1 mouse cellular context compared by ENCODE assay signal in genomic region chr11:121451753-121452635, GRCm38 (mm10).
TF ChIP-seq lines count a peak whose summit lies in the region.

Tbcd (plus strand) TSS chr11:121451949.

TF ChIP-seq in CH12.LX, 34 proteins besides CTCF, POLR2A, EP300 and RAD21 (continued from another document):
- TF ChIP-seq POLR2AphosphoS2 (IDR thresholded peaks at IDR 0.05; ENCODE audit: low read depth, low read length) (peak; percentile 70; the same call in 1 of the 2 replicates), MXI1 (IDR thresholded peaks at IDR 0.05; ENCODE audit: low read depth, low read length) (peak; percentile 99), TBP (conservative IDR thresholded peaks at IDR 0.05; ENCODE audit: low read depth, low read length) (peak; percentile 67), E2F4 (IDR thresholded peaks at IDR 0.05; ENCODE audit: insufficient replicate concordance, low read depth, low read length) (peak; percentile 90; the same call in 1 of the 2 replicates), SIN3A (IDR thresholded peaks at IDR 0.05; ENCODE audit: low read length) (peak; percentile 99), IRF4 (IDR thresholded peaks at IDR 0.05; ENCODE audit: low read depth, low read length) (peak; percentile 83), MYC (IDR thresholded peaks at IDR 0.05; ENCODE audit: low read depth, low read length) (peak; percentile 83), PAX5 (IDR thresholded peaks at IDR 0.05; ENCODE audit: low read length) (no peak), MEF2A (IDR thresholded peaks at IDR 0.05; ENCODE audit: borderline replicate concordance, low read depth, low read length) (peak; percentile 86), ELF1 (IDR thresholded peaks at IDR 0.05; ENCODE audit: low read depth, low read length) (peak; percentile 98), MAX (IDR thresholded peaks at IDR 0.05; ENCODE audit: low read length) (peak; percentile 82; the same call in 1 of the 2 replicates)
